Mouse (Mus musculus): Measurements from ENCODE around the gene Zc3h4.

Gene Zc3h4

GRCm38 (mm10) chr7:16476600-16476989 is 75.9 kb downstream of the Zc3h4 start:
- in situ Hi-C loops (cut with MboI, MseI), result no loop called here

- in situ Hi-C loops (cut with MboI, MseI), result no loop called here
These were observed 76.9 kb downstream of the Zc3h4 start, which contains the start of gene Npas1 for GRCm38 (mm10) chr7:16477628-16478027. Npas1 (minus strand) TSS chr7:16477728.

Measured in T-helper 17 cell (primary cell).